Mouse (Mus musculus) G1E-ER4 (cell line): Measurements from ENCODE around the gene Tmem145. TPM values are rescaled to one million over a fixed set of nuclear protein-coding genes. Genes with fewer than 3 reads are reported as not detected.

Experiments used
- GATA1 ChIP-seq: IDR thresholded peaks from one replicate; pipeline ENCODE4 v1.8.0; 2012; ENCODE audit warnings: low read length, inconsistent platforms
- polyA plus RNA-seq: library from polyadenylated mRNA; stranded (reverse); fragments of >175 nt; gene quantifications from 2 replicates; pipeline ENCODE4 v1.2.3, GENCODE M21; 2012

Gene Tmem145
- polyA plus RNA-seq, 1 experiment: 0.06 TPM

GRCm38 (mm10) chr7:25322058-25322484 lies 16.2 kb downstream of the Tmem145 start:
- TF ChIP-seq GATA1: no peak

GRCm38 (mm10) chr7:25323219-25323618 lies 17.3 kb downstream of the Tmem145 start:
- TF ChIP-seq GATA1: no peak

- no peak for TF ChIP-seq GATA1
These were observed 20.3 kb downstream of the Tmem145 start for GRCm38 (mm10) chr7:25326233-25326632.

- TF ChIP-seq GATA1: no peak
These were observed 27.8 kb downstream of the Tmem145 start for GRCm38 (mm10) chr7:25333596-25334307.

DNA sequence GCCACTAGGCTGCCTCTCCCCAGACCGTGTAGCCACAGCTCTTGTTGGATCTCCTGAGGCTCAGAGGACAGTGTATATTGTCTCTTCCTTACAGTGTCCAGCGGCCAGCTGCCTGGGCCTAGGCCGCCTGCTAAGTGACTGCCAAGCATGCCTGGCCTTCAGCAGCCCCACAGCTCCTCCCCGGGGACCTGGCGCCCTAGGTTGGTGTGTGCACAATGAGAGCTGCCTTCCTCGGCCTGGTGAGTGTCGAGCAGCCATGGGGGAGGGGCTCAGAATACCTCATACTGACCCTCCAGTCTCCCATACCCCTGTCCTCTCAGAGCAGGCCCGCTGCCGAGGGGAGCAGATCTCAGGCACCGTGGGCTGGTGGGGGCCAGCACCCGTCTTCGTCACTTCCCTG lies 28.6 kb downstream of the Tmem145 start:
- no peak for TF ChIP-seq GATA1

- no peak for TF ChIP-seq GATA1
These were observed 33.4 kb downstream of the Tmem145 start for GRCm38 (mm10) chr7:25339329-25339728.

- no peak for TF ChIP-seq GATA1
These were observed 35.3 kb downstream of the Tmem145 start for GRCm38 (mm10) chr7:25341000-25341784.

DNA sequence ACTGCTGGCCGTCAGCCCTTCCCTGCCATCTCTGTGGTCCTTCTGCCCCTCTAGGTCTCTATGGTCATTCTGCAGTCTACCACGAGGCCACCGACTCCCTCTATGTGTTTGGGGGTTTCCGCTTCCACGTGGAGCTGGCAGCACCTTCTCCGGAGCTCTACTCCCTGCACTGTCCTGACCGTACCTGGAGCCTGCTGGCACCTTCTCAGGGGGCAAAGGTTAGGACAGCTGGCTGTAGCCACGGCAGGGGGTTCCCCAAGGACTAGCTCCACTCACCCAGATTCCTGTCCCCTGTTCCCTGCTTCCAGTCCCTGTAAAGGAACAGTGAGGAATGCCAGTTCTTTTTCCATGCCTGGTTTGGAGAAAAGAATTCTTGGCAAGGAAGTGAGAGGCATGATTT lies 43.0 kb downstream of the Tmem145 start:
- no peak for TF ChIP-seq GATA1

DNA sequence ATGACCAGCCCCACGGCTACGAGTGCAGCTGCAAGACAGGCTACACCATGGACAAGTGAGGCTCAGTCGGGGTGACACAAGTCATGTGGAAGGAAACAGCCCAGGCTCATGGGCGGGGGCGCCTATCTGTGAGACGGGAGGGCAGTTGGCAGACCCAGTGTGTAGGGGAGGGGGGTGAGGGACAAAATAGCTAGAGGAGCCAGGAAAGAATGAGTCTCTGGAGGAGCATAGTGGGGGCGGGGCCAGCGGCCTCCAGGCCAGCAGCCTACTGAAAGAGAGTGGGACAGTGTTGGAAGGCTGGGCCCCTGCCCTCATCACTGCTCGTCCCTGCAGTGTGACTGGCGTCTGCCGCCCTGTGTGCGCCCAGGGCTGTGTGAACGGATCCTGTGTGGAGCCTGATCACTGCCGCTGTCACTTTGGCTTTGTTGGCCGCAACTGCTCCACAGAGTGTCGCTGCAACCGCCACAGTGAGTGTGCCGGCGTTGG lies 52.9 kb downstream of the Tmem145 start:
- no peak for TF ChIP-seq GATA1

- TF ChIP-seq GATA1: no peak
These were observed 57.2 kb downstream of the Tmem145 start for GRCm38 (mm10) chr7:25363151-25363550.

GRCm38 (mm10) chr7:25363632-25364031 lies 57.7 kb downstream of the Tmem145 start:
- no peak for TF ChIP-seq GATA1

Other genes with a start within 250 kb of the Tmem145 start
- 137 and 175 TPM in 2 replicates for gene Grik5, start 233.8 kb upstream of the Tmem145 start, polyA plus RNA-seq
- 70.8 and 77.5 TPM in 2 replicates for gene Zfp574, start 233.5 kb upstream of the Tmem145 start, polyA plus RNA-seq
- 0.38 and 0.41 TPM in 2 replicates for gene Pou2f2, start 126.4 kb upstream of the Tmem145 start, polyA plus RNA-seq
- 81.6 and 102 TPM in 2 replicates for gene Dedd2, start 85.5 kb upstream of the Tmem145 start, polyA plus RNA-seq
- gene Zfp526, start 84.7 kb upstream of the Tmem145 start, polyA plus RNA-seq: 56.1 and 57.4 TPM in 2 replicates
- 169 and 188 TPM in 2 replicates for gene Gsk3a, start 68.3 kb upstream of the Tmem145 start, polyA plus RNA-seq
- gene Erf, start 55.3 kb upstream of the Tmem145 start, polyA plus RNA-seq: 136 and 176 TPM in 2 replicates
- 729 and 741 TPM in 2 replicates for gene Cic, start 38.4 kb upstream of the Tmem145 start, polyA plus RNA-seq
- gene Pafah1b3, start 8.1 kb upstream of the Tmem145 start, polyA plus RNA-seq: 119 and 158 TPM in 2 replicates
- gene Prr19, start 4.7 kb upstream of the Tmem145 start, polyA plus RNA-seq: 0.06 TPM in 1 of 2 replicates, not detected in the other
- 34.5 and 36.9 TPM in 2 replicates for gene Megf8, start 11.1 kb downstream of the Tmem145 start, polyA plus RNA-seq
- gene Cnfn, start 63.6 kb downstream of the Tmem145 start, polyA plus RNA-seq: not detected in 2 replicates
- gene Lipe, start 92.6 kb downstream of the Tmem145 start, polyA plus RNA-seq: 14.8 and 17.6 TPM in 2 replicates
- gene Cxcl17, start 106.8 kb downstream of the Tmem145 start, polyA plus RNA-seq: not detected in 2 replicates
- not detected in 2 replicates for gene Ceacam1, start 171.5 kb downstream of the Tmem145 start, polyA plus RNA-seq
- not detected in 2 replicates for gene Ceacam2, start 233.8 kb downstream of the Tmem145 start, polyA plus RNA-seq